Mouse (Mus musculus) lung, adult 2 months (tissue): Measurements from ENCODE around the gene Rnf126.

Experiments used
- CTCF ChIP-seq: fragments of 200-500 bp; IDR thresholded peaks from 2 replicates; pipeline ENCODE4 v1.5.1; 2011; ENCODE audit warnings: mild to moderate bottlenecking, low read length, control low read depth; ENCODE audit not compliant: insufficient read depth
- POLR2A ChIP-seq: fragments of 200-500 bp; IDR thresholded peaks from 2 replicates; pipeline ENCODE4 v1.6.1; 2011; ENCODE audit warnings: low read depth, mild to moderate bottlenecking, control low read depth, low read length, borderline replicate concordance; ENCODE audit errors: extremely low read depth

GRCm38 (mm10) chr10:79774486-79775279 is 7.9 kb upstream of the Rnf126 start:
- TF ChIP-seq CTCF (no peak), POLR2A (no peak)
